In the genomic region with DNA sequence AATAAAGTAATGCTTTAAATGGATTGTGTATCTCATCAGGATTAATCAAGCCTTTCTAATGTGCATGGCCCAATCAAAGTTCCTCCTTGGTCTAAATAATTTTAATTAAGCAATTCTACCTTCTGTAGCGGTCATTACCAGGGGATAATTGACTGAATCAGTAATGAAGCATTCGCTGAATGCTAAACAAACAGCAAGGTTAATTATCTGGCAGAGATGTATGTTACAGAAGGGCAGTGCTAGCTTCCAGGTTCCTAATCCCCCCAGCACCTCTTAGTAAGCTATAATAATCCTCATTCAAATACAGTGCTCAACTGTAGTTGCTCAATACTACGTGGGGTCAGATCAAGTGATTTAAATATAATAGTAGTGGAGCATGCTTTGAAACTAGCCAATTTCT, we compare ENCODE assay signal across 20 mouse cellular contexts.
DNase-seq lines count a peak whose midpoint lies in the region; ATAC-seq and TF ChIP-seq lines count a peak whose summit lies in the region.
"Had no signal": no experiment of that assay in that cellular context is flagged by ENCODE, and none has a peak within 500 bp of the region (broad histone marks: within the 10 kb centered on the region; RNA-seq: fewer than 3 reads in every experiment).

No protein-coding gene starts in this region.

- ATAC-seq in forebrain, embryonic 11.5 days (replicated peaks; ENCODE audit: low FRiP score) = peak; percentile 87
- ATAC-seq in forebrain, postnatal 0 days = no peak
- 0 out of 2 replicates have a peak, but pooled peaks have one; percentile 37 for ATAC-seq in neural tube, embryonic 12.5 days (ENCODE audit: low FRiP score, low read depth)
- ATAC-seq in midbrain, embryonic 14.5 days (ENCODE audit: low FRiP score, low TSS enrichment) = 0 out of 2 replicates have a peak, but pooled peaks have one; percentile 55
- ATAC-seq: liver, postnatal 0 days; Patski had no signal

- H3K4me3 ChIP-seq in forebrain, embryonic 11.5 days (ENCODE audit: low read depth, low read length) = no peak overlapping the region
- no peak overlapping the region for H3K4me3 ChIP-seq in forebrain, postnatal 0 days (ENCODE audit: low read depth, low read length)
- H3K4me3 ChIP-seq in neural tube, embryonic 12.5 days = no peak overlapping the region
- no peak overlapping the region for H3K4me3 ChIP-seq in midbrain, embryonic 14.5 days (replicated peaks; ENCODE audit: low read depth, low read length)
- H3K4me3 ChIP-seq in gastrocnemius, adult 2 months = no peak overlapping the region
- H3K4me3 ChIP-seq: heart, adult 2 months; hindbrain, embryonic 15.5 days; limb, embryonic 10.5 days had no signal

- no peak overlapping the region for H3K9ac ChIP-seq in forebrain, embryonic 11.5 days (ENCODE audit: low read length)
- H3K9ac ChIP-seq in forebrain, postnatal 0 days = no peak overlapping the region
- H3K9ac ChIP-seq in neural tube, embryonic 12.5 days = no peak overlapping the region
- no peak overlapping the region for H3K9ac ChIP-seq in midbrain, embryonic 14.5 days (replicated peaks; ENCODE audit: low read length)
- H3K9ac ChIP-seq: hindbrain, embryonic 15.5 days; liver, postnatal 0 days had no signal

- H3K36me3 ChIP-seq in forebrain, embryonic 11.5 days (ENCODE audit: control insufficient read depth, insufficient read depth, low read length) = no peaks in the 10 kb centered on the region
- H3K36me3 ChIP-seq in forebrain, postnatal 0 days (ENCODE audit: insufficient read depth) = no peaks in the 10 kb centered on the region
- H3K36me3 ChIP-seq in neural tube, embryonic 12.5 days = no peaks in the 10 kb centered on the region
- no peaks in the 10 kb centered on the region for H3K36me3 ChIP-seq in midbrain, embryonic 14.5 days (ENCODE audit: control insufficient read depth, insufficient read depth, low read length)
- H3K36me3 ChIP-seq: hindbrain, embryonic 15.5 days; limb, embryonic 10.5 days had no signal

- H3K4me1 ChIP-seq in forebrain, embryonic 11.5 days (replicated peaks; ENCODE audit: control insufficient read depth, insufficient read depth, low read length) = no peaks in the 10 kb centered on the region
- no peaks in the 10 kb centered on the region for H3K4me1 ChIP-seq in forebrain, postnatal 0 days (ENCODE audit: insufficient read depth)
- no peaks in the 10 kb centered on the region for H3K4me1 ChIP-seq in neural tube, embryonic 12.5 days
- no peaks in the 10 kb centered on the region for H3K4me1 ChIP-seq in midbrain, embryonic 14.5 days (ENCODE audit: control insufficient read depth, insufficient read depth, low read length)
- H3K4me1 ChIP-seq: hindbrain, embryonic 15.5 days; limb, embryonic 10.5 days had no signal

- intact Hi-C loops in heart, postnatal 25 days (cut with DNase I) = no loop called here
- intact Hi-C loops in gastrocnemius, adult 2 months (cut with DNase I) = no loop called here

- 26% methylated on average over 3 of the region's 3 CpGs for WGBS in forebrain, embryonic 11.5 days
- 13% methylated on average over 3 of the region's 3 CpGs for WGBS in forebrain, postnatal 0 days
- WGBS in neural tube, embryonic 12.5 days = 73% methylated on average over 3 of the region's 3 CpGs
- 47% methylated on average over 3 of the region's 3 CpGs for WGBS in midbrain, embryonic 14.5 days

- H3K27me3 ChIP-seq in forebrain, embryonic 11.5 days (ENCODE audit: control insufficient read depth, insufficient read depth, low read length) = no peaks in the 10 kb centered on the region
- no peaks in the 10 kb centered on the region for H3K27me3 ChIP-seq in forebrain, postnatal 0 days (ENCODE audit: insufficient read depth, low read length)
- H3K27me3 ChIP-seq in neural tube, embryonic 12.5 days (replicated peaks) = no peaks in the 10 kb centered on the region
- no peaks in the 10 kb centered on the region for H3K27me3 ChIP-seq in midbrain, embryonic 14.5 days (ENCODE audit: control insufficient read depth, insufficient read depth, low read length)
- H3K27me3 ChIP-seq: hindbrain, embryonic 15.5 days; Patski had no signal

- no peak for DNase-seq in forebrain, embryonic 11.5 days (ENCODE audit: low spot score)
- no peak for DNase-seq in forebrain, postnatal 0 days
- DNase-seq in neural tube, embryonic 10.5 days (ENCODE audit: extremely low spot score, low spot score) = no peak
- peak; percentile 28 for DNase-seq in midbrain, embryonic 14.5 days
- no peak for DNase-seq in adipocyte (ENCODE audit: low spot score)
- DNase-seq in heart, postnatal 25 days (ENCODE audit: low spot score) = no peak
- DNase-seq in gastrocnemius, adult 2 months = no peak
- DNase-seq: adrenal gland, postnatal 36 days; cerebellum, adult 2 months; gastrocnemius, postnatal 10 days; heart, adult 2 months; kidney, adult 11 months; liver, postnatal 0 days; lung, postnatal 10 days; right cerebral cortex, adult 18-20 months had no signal

- H3K9me3 ChIP-seq in forebrain, embryonic 11.5 days (ENCODE audit: control insufficient read depth, low read length) = no peaks in the 10 kb centered on the region
- no peaks in the 10 kb centered on the region for H3K9me3 ChIP-seq in forebrain, postnatal 0 days (ENCODE audit: low read length)
- H3K9me3 ChIP-seq in neural tube, embryonic 12.5 days = no peaks in the 10 kb centered on the region
- H3K9me3 ChIP-seq in midbrain, embryonic 14.5 days (ENCODE audit: control insufficient read depth, low read length) = no peaks in the 10 kb centered on the region
- H3K9me3 ChIP-seq: hindbrain, embryonic 15.5 days; limb, embryonic 10.5 days had no signal

- no peak overlapping the region for H3K27ac ChIP-seq in forebrain, embryonic 11.5 days (ENCODE audit: low read depth, low read length)
- no peak overlapping the region for H3K27ac ChIP-seq in forebrain, postnatal 0 days (ENCODE audit: low read depth, low read length)
- no peak overlapping the region for H3K27ac ChIP-seq in neural tube, embryonic 12.5 days
- H3K27ac ChIP-seq in midbrain, embryonic 14.5 days (replicated peaks; ENCODE audit: low read depth, low read length) = no peak overlapping the region
- H3K27ac ChIP-seq in gastrocnemius, adult 2 months = no peak overlapping the region
- H3K27ac ChIP-seq: heart, adult 2 months; hindbrain, embryonic 15.5 days; limb, embryonic 10.5 days; stomach, postnatal 0 days had no signal

- TF ChIP-seq CTCF in forebrain, postnatal 0 days (IDR thresholded peaks at IDR 0.05; ENCODE audit: low read depth) = no peak
- TF ChIP-seq CTCF in gastrocnemius, adult 2 months (IDR thresholded peaks at IDR 0.05) = no peak

- H3K4me2 ChIP-seq in forebrain, embryonic 11.5 days (ENCODE audit: low read depth, low read length, severe bottlenecking) = no peak overlapping the region
- H3K4me2 ChIP-seq in forebrain, postnatal 0 days (ENCODE audit: low read depth) = no peak overlapping the region
- H3K4me2 ChIP-seq in neural tube, embryonic 12.5 days (replicated peaks) = no peak overlapping the region
- H3K4me2 ChIP-seq in midbrain, embryonic 14.5 days (ENCODE audit: low read length) = no peak overlapping the region
- H3K4me2 ChIP-seq: hindbrain, embryonic 15.5 days had no signal
